Mouse (Mus musculus) forebrain, embryonic 11.5 days (tissue): ENCODE results near the gene Ttll9. TPM values are rescaled to one million over a fixed set of nuclear protein-coding genes. Genes with fewer than 3 reads are reported as not detected.

Experiments used
- ATAC-seq: fragments of 200-750 bp; cut with Nextera tagmentation; replicated peaks from 2 replicates; pipeline ENCODE4 v1.8.0; 2017; ENCODE audit warnings: moderate TSS enrichment; ENCODE audit not compliant: low FRiP score
- DNase-seq: peaks from one replicate; pipeline ENCODE4 v3.0.0-alpha.2; 2017; ENCODE audit warnings: low spot score
- H3K27ac ChIP-seq: fragments of 300-500 bp; sonication (generic); 2 replicates; pipeline ENCODE4 v1.5.1; 2014; ENCODE audit warnings: low read depth, low read length
- H3K27me3 ChIP-seq: fragments of 300-500 bp; sonication (generic); 2 replicates; pipeline ENCODE4 v1.6.1; 2014; ENCODE audit warnings: mild to moderate bottlenecking, low read length, mixed read lengths; ENCODE audit not compliant: control insufficient read depth, insufficient read depth
- H3K36me3 ChIP-seq: fragments of 300-500 bp; sonication (generic); 2 replicates; pipeline ENCODE4 v1.6.1; 2014; ENCODE audit warnings: mild to moderate bottlenecking, low read length, moderate library complexity, mixed read lengths; ENCODE audit not compliant: control insufficient read depth, insufficient read depth
- H3K4me1 ChIP-seq: fragments of 300-500 bp; sonication (generic); replicated peaks from 2 replicates; pipeline ENCODE4 v1.6.1; 2014; ENCODE audit warnings: low read length, mixed read lengths; ENCODE audit not compliant: control insufficient read depth, insufficient read depth
- H3K4me2 ChIP-seq: fragments of 300-500 bp; sonication (generic); 2 replicates; pipeline ENCODE4 v1.6.1; 2014; ENCODE audit warnings: low read depth, mild to moderate bottlenecking, low read length, moderate library complexity, mixed read lengths; ENCODE audit not compliant: severe bottlenecking
- H3K4me3 ChIP-seq: fragments of 300-500 bp; sonication (generic); 2 replicates; pipeline ENCODE4 v1.5.1; 2014; ENCODE audit warnings: low read depth, low read length
- H3K9ac ChIP-seq: fragments of 300-500 bp; sonication (generic); 2 replicates; pipeline ENCODE4 v1.6.1; 2014; ENCODE audit warnings: low read length
- H3K9me3 ChIP-seq: fragments of 300-500 bp; sonication (generic); 2 replicates; pipeline ENCODE4 v1.6.1; 2016; ENCODE audit warnings: low read length, mixed read lengths; ENCODE audit not compliant: control insufficient read depth
- WGBS: fragments of 180-500 bp; shearing (Covaris S2); extraction: QIAGEN DNeasy Blood & Tissue Kit; methylation state at CpG from one replicate; pipeline ENCODE4 v1.1.7; 2014; 5-methylcytosine and 5-hydroxymethylcytosine counted together
- polyA plus RNA-seq: library from polyadenylated mRNA; unstranded; fragments of >200 nt; fragmentation: Nextera tagmentation; extraction: Ambion mirVana; gene quantifications from 2 replicates; pipeline ENCODE4 v1.2.1, GENCODE M21; 2014

Gene Ttll9
- polyA plus RNA-seq, 1 experiment from 2014 or later = 1.5 TPM

DNA sequence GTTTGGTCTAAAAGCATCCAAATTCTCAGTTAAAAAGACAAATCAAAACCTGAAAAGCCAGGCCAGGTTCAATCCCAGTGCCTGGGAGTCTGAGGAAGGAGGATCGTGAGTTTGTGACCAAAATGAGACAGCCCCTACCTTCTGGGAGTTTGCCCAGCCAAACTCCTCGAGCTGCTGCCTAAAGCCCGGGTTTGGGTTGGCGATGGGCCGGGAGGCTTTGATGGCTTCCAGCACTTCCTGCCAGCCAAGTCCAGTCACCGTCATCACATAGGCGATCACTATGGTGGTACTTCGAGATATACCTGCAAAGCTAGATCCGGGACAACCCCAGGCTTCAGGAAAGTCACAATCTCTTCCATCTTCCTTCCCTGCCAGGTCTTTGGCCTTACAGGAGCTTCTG is 18.3 kb upstream of the Ttll9 start:
- no peak overlapping the region for H3K4me3 ChIP-seq
- H3K36me3 ChIP-seq = no peaks in the 10 kb centered on the region
- H3K4me1 ChIP-seq = peaks cover 5% of the 10 kb centered on the region; the same call in 1 of the 2 replicates
- WGBS = 63% methylated on average over 9 of the region's 9 CpGs
- no peak overlapping the region for H3K27ac ChIP-seq
- H3K27me3 ChIP-seq = peaks cover 45% of the 10 kb centered on the region
- no peaks in the 10 kb centered on the region for H3K9me3 ChIP-seq
- H3K9ac ChIP-seq = no peak overlapping the region
- no peak for DNase-seq
- H3K4me2 ChIP-seq = no peak overlapping the region
- ATAC-seq = no peak

DNA sequence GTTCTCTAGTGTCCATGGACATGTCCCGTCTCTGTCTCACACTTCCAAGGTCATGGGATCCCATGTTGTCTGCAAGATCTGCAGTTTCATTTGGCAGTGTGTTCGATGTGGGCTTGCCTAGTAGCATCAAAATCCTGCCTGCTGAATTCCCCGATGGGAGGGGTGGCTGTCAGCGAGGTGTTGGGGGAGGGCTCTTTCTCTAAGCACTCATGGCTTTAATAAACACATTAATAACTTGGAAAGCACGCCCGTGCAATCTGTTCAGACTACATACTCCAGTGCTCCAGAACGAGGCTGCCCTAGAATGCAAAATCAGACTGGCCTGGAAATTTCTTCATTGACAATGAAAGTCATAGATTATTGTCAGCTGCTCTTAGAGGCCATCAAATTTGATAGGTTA is 15.2 kb upstream of the Ttll9 start:
- ATAC-seq (no peak), DNase-seq (no peak)
- peaks cover 38% of the 10 kb centered on the region for H3K27me3 ChIP-seq
- H3K9me3 ChIP-seq = no peaks in the 10 kb centered on the region
- 72% methylated on average over 7 of the region's 7 CpGs for WGBS
- H3K4me3 ChIP-seq = no peak overlapping the region
- no peak overlapping the region for H3K9ac ChIP-seq
- no peak overlapping the region for H3K27ac ChIP-seq
- no peak overlapping the region for H3K4me2 ChIP-seq
- peaks cover 5% of the 10 kb centered on the region; the same call in 1 of the 2 replicates for H3K4me1 ChIP-seq
- no peaks in the 10 kb centered on the region for H3K36me3 ChIP-seq

DNA sequence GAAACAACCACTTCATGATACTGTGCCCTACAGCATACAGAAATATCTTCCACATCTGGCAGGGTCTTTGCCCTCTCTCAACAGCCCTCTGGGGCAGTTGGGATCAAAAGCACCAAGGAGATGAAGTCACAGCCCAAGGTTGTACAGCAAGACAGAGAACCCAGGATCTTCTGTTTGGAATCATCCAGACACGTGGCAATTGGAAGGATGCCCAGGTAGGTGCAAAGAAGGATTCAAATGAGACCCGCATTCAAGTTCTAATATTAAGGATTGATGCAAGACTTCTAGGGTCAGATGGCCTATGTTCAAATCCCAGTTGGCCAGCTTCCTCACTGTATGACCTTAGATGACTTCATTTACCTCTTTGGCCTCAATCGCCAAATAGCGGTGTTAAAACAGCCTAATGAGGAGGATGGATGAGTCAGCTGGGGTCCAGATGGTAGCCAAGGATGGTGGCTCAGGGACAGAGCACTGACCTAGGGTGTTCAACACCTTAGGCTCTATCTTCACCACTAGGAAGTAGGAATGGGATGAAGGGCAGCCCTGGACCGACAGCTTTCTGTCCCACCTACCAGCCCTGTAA is 13.8 kb upstream of the Ttll9 start:
- Histone ChIP-seq H3K27me3 (peaks cover 25% of the 10 kb centered on the region), H3K4me3 (no peak overlapping the region), H3K4me2 (no peak overlapping the region), H3K9me3 (no peaks in the 10 kb centered on the region), H3K9ac (no peak overlapping the region), H3K4me1 (no peaks in the 10 kb centered on the region), H3K36me3 (no peaks in the 10 kb centered on the region), H3K27ac (no peak overlapping the region)
- DNase-seq = no peak
- ATAC-seq = no peak
- 86% methylated on average over 5 of the region's 5 CpGs for WGBS

DNA sequence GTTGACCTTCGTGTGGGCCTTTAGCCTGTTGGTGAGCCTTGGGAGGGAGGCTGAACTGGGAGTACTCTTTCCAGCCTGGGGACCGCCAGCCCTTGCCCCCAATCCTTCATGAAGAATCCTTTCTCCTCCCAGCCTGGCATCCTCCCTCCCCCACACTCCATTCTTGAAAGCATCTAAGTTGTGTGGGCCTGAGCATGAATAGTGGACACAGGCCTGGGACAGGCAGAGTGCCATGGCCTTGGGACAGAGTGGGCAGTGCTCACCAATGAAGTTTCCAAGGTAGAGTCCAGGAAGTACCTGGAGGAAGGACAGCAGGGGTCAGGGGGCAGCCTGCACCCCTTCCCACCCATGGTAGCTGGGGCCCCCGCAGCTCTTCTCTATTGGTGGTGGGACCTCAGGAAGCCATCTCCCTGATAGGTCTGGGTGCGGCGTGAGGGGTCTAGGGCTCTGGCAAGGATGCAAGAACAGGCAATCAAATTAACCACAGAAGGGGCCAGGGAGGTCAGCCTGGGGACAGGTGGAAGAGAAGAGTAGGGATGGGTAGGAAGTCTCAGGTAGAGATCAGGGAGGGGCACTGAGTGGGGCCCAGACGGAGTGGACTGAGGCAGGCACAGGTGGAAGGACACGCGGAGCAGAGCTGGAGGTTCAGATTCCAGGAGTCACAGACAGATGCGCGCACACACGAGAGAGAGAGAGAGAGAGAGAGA is 11.8 kb upstream of the Ttll9 start:
- H3K4me3 ChIP-seq = peak overlapping the region; percentile 63
- peaks cover 14% of the 10 kb centered on the region for H3K27me3 ChIP-seq
- H3K9me3 ChIP-seq = no peaks in the 10 kb centered on the region
- H3K4me2 ChIP-seq = peak overlapping the region; percentile 97
- ATAC-seq = no peak
- DNase-seq = no peak
- H3K36me3 ChIP-seq = no peaks in the 10 kb centered on the region
- no peaks in the 10 kb centered on the region for H3K4me1 ChIP-seq
- 39% methylated on average over 11 of the region's 11 CpGs for WGBS
- peak overlapping the region; percentile 75; the same call in 1 of the 2 replicates for H3K9ac ChIP-seq
- H3K27ac ChIP-seq = no peak overlapping the region

DNA sequence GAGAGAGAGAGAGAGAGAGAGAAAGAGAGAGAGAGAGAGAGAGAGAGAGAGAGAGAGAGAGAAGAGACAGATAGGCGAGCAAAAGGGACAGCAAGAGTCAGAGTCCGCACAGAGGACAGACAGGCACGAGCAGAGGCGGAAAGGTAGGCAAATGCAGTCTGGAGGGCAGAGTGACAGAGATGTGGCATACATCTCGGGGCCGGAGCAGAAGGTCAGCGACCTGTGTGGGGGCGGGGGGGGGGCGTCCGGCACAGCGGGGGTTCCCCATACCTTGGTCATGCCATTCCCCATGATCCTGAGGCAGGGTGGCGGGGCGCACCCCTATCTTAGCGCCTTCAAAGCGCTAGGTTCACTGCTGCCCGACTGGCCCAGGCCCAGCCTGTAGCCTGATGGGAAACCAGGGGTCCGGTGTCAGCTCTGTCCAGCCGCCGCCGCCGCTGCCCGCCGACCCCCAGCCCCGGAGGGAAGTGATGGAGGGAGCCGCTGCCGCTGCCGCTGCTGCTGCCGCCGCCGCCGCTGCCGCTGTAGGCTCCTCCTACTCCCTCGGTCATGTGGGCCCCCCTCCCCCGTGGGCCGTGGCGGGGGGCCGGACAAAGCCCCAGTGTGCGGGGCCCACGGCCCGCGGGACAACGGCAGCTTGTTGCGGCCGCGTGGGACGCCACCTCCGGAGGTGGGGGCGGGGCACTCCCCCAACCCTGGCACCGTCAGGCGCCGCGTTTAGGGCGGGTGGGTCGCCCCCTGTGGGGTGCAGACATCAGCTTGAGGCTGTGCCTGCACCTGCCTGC is 11.0 kb upstream of the Ttll9 start, which contains the start of gene Dusp15:
Gene Dusp15, minus strand, starts transcription at position 634 of the 785 bp plus-strand sequence.
- Histone ChIP-seq H3K4me2 (peak within 1 kb of the TSS; percentile 97), H3K9me3 (no peaks in the 10 kb centered on the region), H3K9ac (peak within 1 kb of the TSS; percentile 75), H3K36me3 (no peaks in the 10 kb centered on the region), H3K4me1 (no peaks in the 10 kb centered on the region), H3K27me3 (peaks cover 9% of the 10 kb centered on the region), H3K27ac (no peak within 1 kb of the TSS), H3K4me3 (peak within 1 kb of the TSS; percentile 63)
- 1% methylated on average over 50 of the region's 54 CpGs for WGBS
- ATAC-seq (peak; percentile 69), DNase-seq (peak; percentile 76)

DNA sequence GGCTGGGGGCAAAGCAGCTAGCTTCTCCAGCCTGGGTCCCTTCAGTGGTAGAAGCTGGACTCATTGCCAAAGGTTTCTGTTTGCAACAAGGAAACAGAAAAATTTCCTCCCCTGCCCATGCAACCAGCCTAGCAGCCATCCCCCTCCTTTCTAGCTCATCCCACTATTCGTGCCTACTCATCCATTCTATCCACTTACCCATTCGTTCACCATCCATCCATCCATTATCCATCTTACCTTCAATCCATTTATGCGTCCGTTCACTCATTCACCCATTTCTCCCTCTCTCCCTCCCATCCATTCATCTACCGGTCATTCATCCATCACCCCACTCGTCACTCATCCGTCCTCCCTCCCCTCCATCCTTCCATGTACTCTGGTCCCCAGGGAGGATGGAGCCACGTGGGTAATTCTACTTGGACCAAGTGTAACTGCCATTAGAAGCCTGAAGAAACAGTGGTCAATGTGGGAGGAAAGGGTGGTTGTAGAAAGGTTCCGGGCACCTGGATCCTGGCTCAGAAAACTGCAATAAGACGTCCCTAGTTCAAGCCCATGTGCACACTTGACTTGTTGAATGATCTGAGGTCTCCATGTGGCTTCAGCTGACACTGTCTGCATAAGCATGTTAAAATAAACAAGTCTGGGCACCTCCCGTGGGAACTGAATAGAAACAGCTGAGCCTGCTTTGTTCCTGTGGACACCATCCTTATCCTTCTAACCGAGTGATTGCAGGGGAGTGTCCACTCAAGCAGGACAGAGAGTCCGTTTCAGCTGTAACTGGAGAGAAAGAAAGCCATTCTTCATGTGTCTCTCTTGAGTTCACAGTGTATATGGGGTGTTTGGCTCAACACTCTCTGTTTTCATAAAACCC is 10.2 kb upstream of the Ttll9 start:
- Histone ChIP-seq H3K9me3 (no peaks in the 10 kb centered on the region), H3K27me3 (peaks cover 9% of the 10 kb centered on the region), H3K36me3 (no peaks in the 10 kb centered on the region), H3K4me1 (no peaks in the 10 kb centered on the region), H3K9ac (peak overlapping the region; percentile 75), H3K27ac (no peak overlapping the region), H3K4me2 (peak overlapping the region; percentile 97), H3K4me3 (peak overlapping the region; percentile 63)
- peak; percentile 44; the same call in 1 of the 2 replicates for ATAC-seq
- WGBS = 14% methylated on average over 13 of the region's 13 CpGs
- no peak for DNase-seq

DNA sequence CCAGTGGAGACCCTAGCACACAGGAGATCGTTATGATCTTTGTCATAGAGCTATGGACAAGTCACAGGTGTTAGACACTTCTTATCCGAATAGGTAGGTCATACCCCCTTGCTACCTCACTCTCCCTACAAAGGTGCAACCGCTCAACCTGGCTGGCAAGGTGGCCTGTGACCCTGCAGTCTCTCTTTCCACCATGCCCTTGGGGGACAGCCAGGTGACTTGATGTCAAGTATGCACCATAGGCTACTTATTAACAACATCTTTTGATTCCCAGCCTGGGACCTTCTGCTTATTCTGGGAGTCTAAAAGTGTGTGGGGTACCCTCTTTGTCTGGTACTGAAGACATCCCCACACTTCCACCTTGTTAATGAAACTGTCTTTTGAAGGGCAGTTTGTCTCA is 4.2 kb upstream of the Ttll9 start:
- H3K4me3 ChIP-seq = no peak overlapping the region
- no peak overlapping the region for H3K27ac ChIP-seq
- no peaks in the 10 kb centered on the region for H3K36me3 ChIP-seq
- H3K4me2 ChIP-seq = no peak overlapping the region
- WGBS = 84% methylated on average over 3 of the region's 3 CpGs
- no peak overlapping the region for H3K9ac ChIP-seq
- ATAC-seq = no peak
- no peak for DNase-seq
- H3K4me1 ChIP-seq = no peaks in the 10 kb centered on the region; the same call in 1 of the 2 replicates
- H3K27me3 ChIP-seq = peaks cover 4% of the 10 kb centered on the region; the same call in 1 of the 2 replicates
- no peaks in the 10 kb centered on the region for H3K9me3 ChIP-seq

DNA sequence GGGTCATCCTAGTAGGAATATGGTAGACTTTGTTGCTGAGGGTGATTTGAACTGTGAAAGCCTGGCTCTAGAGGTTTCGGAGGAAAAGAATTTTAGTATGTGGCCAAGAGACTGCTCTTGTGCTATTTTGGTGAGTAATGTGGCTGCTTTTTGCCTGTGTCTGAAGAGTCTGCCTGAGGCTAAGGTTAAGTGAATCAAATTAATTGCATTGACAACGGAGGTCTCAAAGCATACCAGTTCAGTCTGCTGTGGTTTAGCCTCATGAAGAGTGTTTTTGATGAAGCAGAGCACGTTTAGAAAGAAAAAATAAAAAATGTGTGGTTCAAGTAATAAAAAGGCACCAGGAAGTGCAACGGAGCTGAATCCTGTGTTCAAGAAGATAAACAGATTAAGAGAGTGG is 3.3 kb downstream of the Ttll9 start:
- Histone ChIP-seq H3K4me2 (no peak overlapping the region), H3K27me3 (no peaks in the 10 kb centered on the region), H3K9ac (no peak overlapping the region), H3K36me3 (no peaks in the 10 kb centered on the region), H3K4me1 (no peaks in the 10 kb centered on the region; the same call in 1 of the 2 replicates), H3K27ac (no peak overlapping the region), H3K9me3 (no peaks in the 10 kb centered on the region), H3K4me3 (no peak overlapping the region)
- ATAC-seq = no peak
- no peak for DNase-seq
- 71% methylated on average over 4 of the region's 4 CpGs for WGBS
